Mouse (Mus musculus): ENCODE measurements around the gene Psma3.

GRCm38 (mm10) chr12:71040462-71040861 is 66.0 kb downstream of the Psma3 start:
- TF ChIP-seq POLR2A (IDR thresholded peaks at IDR 0.05; ENCODE audit: low read depth, low read length), result no peak
- no peak for TF ChIP-seq CTCF (IDR thresholded peaks at IDR 0.05; ENCODE audit: extremely low read depth, insufficient read length, insufficient replicate concordance, low read depth, low read length)

All from small intestine, adult 2 months (tissue).